Mouse (Mus musculus): ENCODE measurements around the gene Rcor2.
A peak's percentile ranks its signal among the peaks of the same experiment; 100 is the strongest.

Rcor2 gene

GRCm38 (mm10) chr19:7265478-7266191, 1.5 kb upstream of the Rcor2 start:
- DNase-seq = peak; percentile 40 to 57

DNA sequence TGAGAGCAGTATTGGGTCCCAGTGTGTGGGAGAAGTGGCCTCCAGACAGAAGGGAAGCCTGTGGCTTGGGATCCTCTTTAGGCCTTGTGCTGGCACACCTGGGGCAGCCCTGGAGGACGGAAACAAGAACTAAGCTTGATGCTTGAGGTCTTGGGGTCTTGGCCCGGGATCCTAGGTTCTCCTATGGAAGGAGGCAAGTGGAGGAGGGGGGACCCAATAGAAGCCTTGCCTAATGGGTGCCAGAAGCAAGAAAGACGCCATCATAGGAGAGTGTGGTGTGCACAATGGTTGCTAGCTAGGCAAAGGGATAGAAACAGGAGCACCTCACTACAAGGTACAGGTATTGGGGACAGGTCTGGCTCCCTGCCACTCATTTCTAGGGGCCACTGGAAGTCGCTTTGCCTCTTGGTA, 699 bp upstream of the Rcor2 start:
- no peak for DNase-seq

GRCm38 (mm10) chr19:7267781-7268721, 926 bp downstream of the Rcor2 start:
- no peak for DNase-seq

GRCm38 (mm10) chr19:7268722-7269090, 1.6 kb downstream of the Rcor2 start:
- DNase-seq = peak; percentile 48 to 69

- DNase-seq = no peak
These were observed 2.3 kb downstream of the Rcor2 start for GRCm38 (mm10) chr19:7269290-7270044.

GRCm38 (mm10) chr19:7273486-7273885, 6.4 kb downstream of the Rcor2 start:
- DNase-seq = no peak

DNA sequence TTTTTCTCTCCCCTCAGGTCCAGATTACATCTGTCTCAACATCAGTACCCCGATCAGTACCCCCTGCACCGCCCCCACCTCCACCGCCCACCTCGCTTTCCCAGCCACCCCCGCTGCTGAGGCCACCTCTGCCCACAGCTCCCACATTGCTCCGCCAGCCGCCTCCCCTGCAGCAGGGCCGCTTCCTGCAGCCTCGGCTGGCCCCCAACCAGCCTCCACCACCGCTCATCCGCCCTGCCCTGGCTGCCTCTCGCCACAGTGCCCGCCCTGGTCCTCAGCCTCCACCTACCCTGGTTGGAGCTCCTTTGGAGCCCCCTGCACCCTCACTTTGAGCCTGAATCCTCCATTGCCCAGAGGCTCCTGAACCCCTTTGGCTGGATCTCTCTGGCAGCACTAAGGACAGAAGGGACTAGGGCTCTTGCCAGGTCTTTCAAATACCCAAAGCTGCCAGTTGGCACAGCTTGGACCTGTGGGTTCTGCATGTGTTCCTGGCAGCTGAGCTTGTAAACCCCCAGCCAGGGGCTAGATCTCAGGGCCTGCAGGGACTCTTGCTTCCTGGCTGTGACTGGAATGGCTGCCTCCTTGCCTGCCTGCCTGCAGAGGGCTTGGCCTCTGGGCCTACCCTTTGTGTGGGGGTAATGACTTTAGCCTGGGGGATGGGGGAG, 7.3 kb downstream of the Rcor2 start:
- peak; percentile 78 for DNase-seq

GRCm38 (mm10) chr19:7275131-7275789, 8.1 kb downstream of the Rcor2 start:
- DNase-seq = peak in 1 of 2 experiments; percentile 47

DNA sequence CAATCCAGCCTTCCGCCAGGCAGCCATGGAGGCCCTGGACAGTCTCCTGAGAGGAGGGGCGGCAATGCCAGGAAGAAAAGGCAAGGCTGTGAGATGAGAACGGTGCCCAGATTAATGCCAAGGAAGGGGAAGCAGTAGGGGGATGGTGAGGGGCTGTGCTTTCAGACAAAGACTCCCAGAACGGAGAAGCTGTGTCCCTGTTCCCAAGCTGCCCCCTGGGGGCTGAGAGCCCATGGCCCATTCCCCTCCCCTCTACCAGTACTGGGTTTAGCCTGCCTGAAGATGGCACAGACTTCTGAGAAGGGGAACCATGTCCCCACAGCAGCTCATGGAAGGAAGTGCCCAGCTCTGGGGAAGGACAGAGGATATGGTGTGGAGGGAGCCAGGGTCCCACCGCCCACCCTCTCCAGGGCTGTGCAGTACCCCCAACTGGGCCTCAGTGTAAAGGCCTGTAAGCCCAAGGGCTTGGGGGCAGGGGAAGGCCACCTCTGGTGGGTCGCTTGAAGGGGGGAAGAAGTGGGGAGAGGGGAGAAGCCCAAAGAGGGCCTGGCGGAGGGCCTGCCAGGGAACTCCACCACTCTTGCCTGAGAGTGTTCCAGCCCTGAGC, 9.0 kb downstream of the Rcor2 start:
- DNase-seq = no peak

DNA sequence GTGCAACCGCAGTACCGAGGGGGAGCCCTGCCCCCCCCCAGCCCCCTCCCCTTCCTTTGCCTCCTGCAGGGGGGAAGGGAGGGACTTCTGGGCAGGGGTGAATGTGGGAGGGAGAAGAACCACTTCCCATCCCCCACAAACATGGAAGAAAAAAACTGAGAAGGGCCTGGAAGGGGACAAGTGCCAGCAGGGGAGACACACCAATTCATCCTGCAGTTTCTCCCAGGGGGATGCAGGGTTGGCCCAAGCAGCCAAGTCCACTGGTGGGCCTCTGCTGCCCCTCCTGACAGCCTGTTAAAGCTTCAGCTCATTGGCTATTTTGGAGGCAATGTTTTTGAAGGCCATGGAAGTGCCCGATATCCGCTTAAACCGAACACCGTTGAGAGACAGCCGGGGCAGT, 9.7 kb downstream of the Rcor2 start:
- DNase-seq = no peak

GRCm38 (mm10) chr19:7278200-7278906, 11.2 kb downstream of the Rcor2 start:
- DNase-seq = no peak

GRCm38 (mm10) chr19:7279114-7279513, 12.0 kb downstream of the Rcor2 start:
- DNase-seq = no peak

- no peak for DNase-seq
These were observed 13.6 kb downstream of the Rcor2 start for GRCm38 (mm10) chr19:7280557-7281330.

DNA sequence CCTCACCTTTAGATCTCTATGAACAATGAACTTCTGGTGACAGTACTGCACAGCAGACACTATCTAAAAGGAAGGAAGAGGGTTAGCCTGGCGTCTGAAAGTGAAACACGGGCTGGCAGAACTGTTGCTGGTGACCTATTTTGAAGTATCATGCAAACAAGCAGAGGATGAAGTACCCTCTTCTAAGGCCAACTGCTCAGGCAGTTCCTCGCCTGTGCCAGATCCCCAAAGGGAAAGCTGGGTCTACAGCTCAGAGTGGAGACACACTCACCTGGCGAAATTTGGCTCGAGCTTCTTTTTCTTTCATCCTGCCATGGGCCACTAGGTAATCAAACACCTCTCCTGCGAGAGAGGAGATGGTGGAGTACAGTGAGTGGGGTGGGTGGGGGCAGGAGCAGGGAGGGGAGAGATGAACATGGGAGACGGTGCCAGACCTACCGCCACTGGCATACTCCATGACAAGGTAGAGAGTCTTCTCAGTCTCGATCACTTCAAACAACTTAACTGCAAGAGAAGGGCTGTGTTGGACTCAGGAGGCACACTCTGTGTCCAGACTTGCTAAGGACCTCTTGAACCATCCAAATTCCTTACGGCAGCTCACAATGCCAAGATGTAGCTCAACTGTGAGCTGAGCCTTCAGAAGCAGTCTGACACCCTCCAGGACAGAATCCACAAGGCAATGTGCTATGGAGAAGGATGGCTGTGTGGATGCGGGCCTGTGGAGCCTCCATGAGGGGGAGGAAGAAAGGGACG, 19.6 kb downstream of the Rcor2 start:
- DNase-seq = no peak

- DNase-seq = no peak
These were observed 21.2 kb downstream of the Rcor2 start for GRCm38 (mm10) chr19:7288288-7288687.

DNA sequence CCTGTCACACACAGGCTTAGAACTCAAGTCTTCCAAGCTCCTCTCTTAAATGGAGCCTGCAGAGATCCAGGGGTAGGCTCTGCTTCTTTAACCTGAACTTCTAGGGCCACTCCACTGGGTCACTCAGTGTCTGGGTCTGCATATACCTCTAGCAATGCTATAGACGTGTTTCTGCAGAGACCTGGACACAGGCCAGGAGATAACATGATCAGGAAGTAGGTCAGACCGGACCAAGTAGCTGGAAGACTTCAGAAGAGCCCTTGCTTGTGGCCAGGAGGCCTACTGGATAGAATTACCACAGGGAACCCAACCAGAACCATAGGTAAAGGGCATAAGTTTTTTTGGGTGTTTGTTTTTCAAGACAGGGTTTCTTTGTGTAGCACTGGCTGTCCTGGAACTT, 22.6 kb downstream of the Rcor2 start:
- no peak for DNase-seq

- DNase-seq = no peak
These were observed 25.0 kb downstream of the Rcor2 start for GRCm38 (mm10) chr19:7291958-7292709.

DNA sequence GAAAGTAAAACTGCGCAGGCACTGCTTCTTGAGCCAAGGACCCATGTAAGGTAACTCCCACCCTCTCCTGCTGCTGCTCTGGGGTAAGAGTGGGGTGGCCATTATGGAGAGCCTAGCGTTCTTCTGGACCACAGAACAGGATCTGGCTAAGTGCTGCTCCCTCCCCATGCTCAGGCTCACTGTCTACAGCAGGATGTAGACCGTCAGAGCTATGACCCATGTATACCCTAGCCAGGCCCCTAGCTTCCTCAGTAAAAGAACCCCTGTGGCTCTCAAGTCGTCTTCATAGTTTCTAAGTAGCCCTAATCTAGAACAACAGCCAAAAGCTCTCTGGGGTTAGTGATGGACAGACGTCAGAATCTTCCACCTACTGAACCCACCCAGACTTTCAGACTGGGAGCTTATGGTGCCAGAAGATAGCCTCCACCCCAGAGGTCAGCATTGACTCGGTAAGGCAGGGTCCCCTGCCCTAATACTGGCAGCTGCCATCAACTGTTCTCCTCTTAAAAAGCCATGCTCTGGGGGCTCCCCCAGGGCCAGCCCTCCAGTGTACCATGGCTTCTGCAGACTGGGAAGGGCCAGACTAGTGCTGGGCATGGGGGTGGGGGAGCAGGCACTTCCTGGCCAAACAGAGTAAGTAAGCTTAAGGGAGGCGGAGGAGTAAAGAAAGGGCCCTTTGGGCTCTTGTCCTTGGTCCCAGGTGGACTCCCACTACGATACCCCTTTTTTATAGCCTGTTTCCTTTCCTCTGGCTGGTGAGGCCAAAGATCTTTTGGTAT, 27.2 kb downstream of the Rcor2 start:
- no peak for DNase-seq
